Mouse (Mus musculus) thymus, adult 2 months (tissue): ENCODE measurements around the gene Zfp365.

Experiments used
- CTCF ChIP-seq: fragments of 200-500 bp; IDR thresholded peaks from 2 replicates; pipeline ENCODE4 v1.5.1; 2012; ENCODE audit warnings: mild to moderate bottlenecking, control low read depth, low read length, moderate library complexity, borderline replicate concordance; ENCODE audit not compliant: control insufficient read depth, poor library complexity, insufficient read depth; ENCODE audit errors: extremely low read depth
- POLR2A ChIP-seq: fragments of 200-500 bp; IDR thresholded peaks from 2 replicates; pipeline ENCODE4 v1.6.1; 2012; ENCODE audit warnings: mild to moderate bottlenecking, low read length, control low read depth, moderate library complexity; ENCODE audit not compliant: control insufficient read depth, poor library complexity, insufficient read depth; ENCODE audit errors: extremely low read depth

DNA sequence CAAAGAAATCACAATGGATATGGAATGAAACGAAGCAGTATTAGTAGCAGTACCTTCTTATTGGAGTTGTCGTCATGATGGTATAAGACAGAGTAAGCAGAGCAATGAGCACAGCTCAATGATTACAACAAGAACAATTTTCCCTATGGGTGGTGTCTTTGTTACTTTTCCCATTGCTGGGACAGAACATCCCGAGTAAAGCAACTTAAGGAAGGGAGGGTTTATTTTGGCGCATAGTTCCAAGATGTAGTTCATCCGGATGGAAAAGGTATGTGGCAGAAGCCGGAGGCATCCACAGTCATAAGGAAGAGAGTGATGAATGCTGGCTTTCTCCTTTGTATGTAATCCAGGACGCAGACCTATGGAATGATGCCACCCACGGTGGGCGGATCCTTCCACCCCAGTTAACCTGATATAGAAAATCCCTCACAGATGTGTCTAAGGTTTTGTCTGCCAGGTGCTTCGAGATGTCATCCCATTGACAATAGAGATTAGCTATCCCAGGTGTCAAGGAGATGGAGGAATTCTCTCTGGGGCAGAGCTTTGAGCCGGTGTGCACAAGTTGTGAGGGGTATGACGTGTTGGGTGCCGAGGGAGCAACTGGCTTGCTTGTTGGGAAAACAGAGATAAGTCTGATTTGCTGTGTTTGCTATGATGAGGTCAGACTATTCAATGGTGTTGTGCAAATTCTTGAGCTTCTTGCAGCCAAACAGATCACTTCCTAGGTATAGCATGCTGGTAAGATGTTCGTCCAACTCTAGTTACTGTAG lies 55.5 kb downstream of the Zfp365 start:
- TF ChIP-seq CTCF (no peak), POLR2A (no peak)
